Mouse (Mus musculus) bone marrow macrophage, adult 2 months (primary cell): Measurements from ENCODE around the gene Fbxw5.

Experiments used
- CTCF ChIP-seq: IDR thresholded peaks from 2 replicates; pipeline ENCODE4 v1.5.1; 2012; ENCODE audit warnings: low read depth, mild to moderate bottlenecking, low read length, moderate library complexity
- POLR2A ChIP-seq: IDR thresholded peaks from 2 replicates; pipeline ENCODE4 v1.6.1; 2012; ENCODE audit warnings: mild to moderate bottlenecking, low read depth, low read length, borderline replicate concordance

DNA sequence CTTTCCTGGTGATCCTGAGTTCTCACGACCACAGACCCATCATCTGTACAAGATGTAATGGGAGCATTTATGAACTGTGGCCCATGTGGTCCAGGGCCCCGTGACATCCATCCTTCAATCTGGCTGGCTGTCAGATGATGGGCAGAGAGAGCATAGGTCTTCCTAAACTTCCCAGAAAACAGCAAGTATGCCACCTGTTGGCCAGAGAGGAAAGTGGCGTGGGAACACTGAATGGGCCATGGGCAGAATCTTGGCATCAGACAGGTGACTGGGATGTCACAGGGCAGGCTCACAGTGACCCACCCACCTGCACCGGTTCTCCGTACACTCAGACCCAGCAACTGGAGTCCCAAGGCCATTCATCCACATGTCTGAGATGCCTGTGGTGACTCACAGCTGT lies 50.6 kb downstream of the Fbxw5 start:
- TF ChIP-seq POLR2A = no peak
- peak; percentile 16; the same call in 1 of the 2 replicates for TF ChIP-seq CTCF
